Mouse (Mus musculus) hindbrain, embryonic 13.5 days (tissue): ENCODE data around the gene Nploc4. TPM values are rescaled to one million over a fixed set of nuclear protein-coding genes. Genes with fewer than 3 reads are reported as not detected.

Experiments used
- ATAC-seq: fragments of 200-750 bp; cut with Nextera tagmentation; 2 replicates; pipeline ENCODE4 v1.8.0; 2017; ENCODE audit warnings: moderate TSS enrichment; ENCODE audit not compliant: low FRiP score
- H3K27ac ChIP-seq: fragments of 300-500 bp; sonication (generic); 2 replicates; pipeline ENCODE4 v1.5.1; 2015; ENCODE audit warnings: inconsistent platforms, mild to moderate bottlenecking, moderate library complexity
- H3K27me3 ChIP-seq: fragments of 300-500 bp; sonication (generic); 2 replicates; pipeline ENCODE4 v1.6.1; 2015; ENCODE audit warnings: mild to moderate bottlenecking, inconsistent platforms
- H3K36me3 ChIP-seq: fragments of 300-500 bp; sonication (generic); 2 replicates; pipeline ENCODE4 v1.6.1; 2015; ENCODE audit warnings: mild to moderate bottlenecking, inconsistent platforms
- H3K4me1 ChIP-seq: fragments of 300-500 bp; sonication (generic); replicated peaks from 2 replicates; pipeline ENCODE4 v1.6.1; 2015; ENCODE audit warnings: inconsistent platforms
- H3K4me2 ChIP-seq: fragments of 300-500 bp; sonication (generic); 2 replicates; pipeline ENCODE4 v1.6.1; 2015; ENCODE audit warnings: inconsistent platforms, mild to moderate bottlenecking, moderate library complexity
- H3K4me3 ChIP-seq: fragments of 300-500 bp; sonication (generic); 2 replicates; pipeline ENCODE4 v1.5.1; 2015; ENCODE audit warnings: mild to moderate bottlenecking, inconsistent platforms
- H3K9ac ChIP-seq: fragments of 300-500 bp; sonication (generic); 2 replicates; pipeline ENCODE4 v1.6.1; 2015; ENCODE audit warnings: mild to moderate bottlenecking, inconsistent platforms
- H3K9me3 ChIP-seq: fragments of 300-500 bp; sonication (generic); 2 replicates; pipeline ENCODE4 v1.6.1; 2016; ENCODE audit warnings: inconsistent platforms
- WGBS: fragments of 180-500 bp; shearing (Covaris S2); methylation state at CpG from one replicate; pipeline ENCODE4 v1.1.7; 2015; 5-methylcytosine and 5-hydroxymethylcytosine counted together
- polyA plus RNA-seq: library from polyadenylated mRNA; unstranded; fragments of >200 nt; fragmentation: Nextera tagmentation; extraction: Ambion mirVana; gene quantifications from 2 replicates; pipeline ENCODE4 v1.2.1, GENCODE M21; 2015

The Nploc4 gene
- polyA plus RNA-seq, 1 experiment from 2014 or later = 32.5 TPM

DNA sequence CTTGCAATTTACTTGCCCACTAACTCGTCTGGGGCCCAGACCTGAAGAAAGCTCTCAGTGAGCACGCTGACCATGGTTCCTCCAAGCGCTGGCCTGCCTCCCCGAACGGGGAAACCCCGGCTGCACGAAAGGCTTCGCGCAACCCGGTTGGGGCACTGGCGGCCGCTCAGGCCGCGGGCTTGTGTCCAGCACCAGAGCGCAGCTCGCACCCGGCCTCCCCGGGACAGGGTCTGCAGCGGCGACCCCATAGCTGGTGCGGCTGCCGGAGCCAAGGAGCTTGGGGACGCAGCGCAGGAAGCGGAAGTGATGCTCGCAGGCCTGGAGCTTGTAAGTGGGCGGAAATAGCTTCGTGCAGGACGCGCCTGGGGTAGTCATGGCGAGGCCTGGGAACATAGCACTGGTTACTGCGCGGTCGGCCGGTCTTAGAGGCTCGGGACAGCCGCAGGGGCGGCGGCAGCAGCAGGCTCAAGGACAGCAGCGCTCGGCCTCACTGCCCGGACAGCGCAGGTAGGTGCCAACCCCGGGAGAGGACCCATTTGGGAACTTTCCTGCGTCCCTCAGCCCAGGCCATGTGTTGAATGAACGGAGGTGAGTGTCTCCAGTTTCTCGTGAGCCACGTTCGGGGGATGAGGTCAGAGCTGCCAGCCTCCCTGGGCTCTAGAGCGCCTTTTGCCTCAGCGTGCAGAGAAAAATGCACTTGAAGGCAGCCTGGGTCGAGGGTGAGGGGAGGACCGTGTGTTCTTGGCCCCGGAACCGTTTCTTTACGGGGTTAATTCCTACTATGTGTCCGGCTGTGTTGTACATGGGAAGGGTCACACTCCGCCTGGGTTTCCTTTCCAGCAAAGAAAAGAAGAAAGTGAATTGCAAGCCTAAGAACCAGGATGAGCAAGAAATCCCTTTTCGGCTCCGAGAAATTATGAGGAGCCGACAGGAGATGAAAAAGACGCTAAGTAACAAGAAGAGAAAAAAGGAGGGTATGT is 20.6 kb upstream of the Nploc4 start, which contains the start of the genes Oxld1 and Ccdc137:
TSS of gene Oxld1 (minus strand) at position 297 of the 980 bp plus-strand sequence.
TSS of gene Ccdc137 (plus strand) at position 344 of the 980 bp plus-strand sequence.
- H3K9me3 ChIP-seq = no peaks in the 10 kb centered on the region
- peaks cover 21% of the 10 kb centered on the region for H3K4me1 ChIP-seq
- H3K36me3 ChIP-seq = peaks cover 35% of the 10 kb centered on the region
- peak within 1 kb of the TSS; percentile 90 for H3K4me2 ChIP-seq
- H3K27me3 ChIP-seq = no peaks in the 10 kb centered on the region
- peak; percentile 87 for ATAC-seq
- H3K27ac ChIP-seq = peak within 1 kb of the TSS; percentile 87
- peak within 1 kb of the TSS; percentile 83 for H3K4me3 ChIP-seq
- peak within 1 kb of the TSS; percentile 96 for H3K9ac ChIP-seq
- WGBS = 5% methylated on average over 62 of the region's 62 CpGs

DNA sequence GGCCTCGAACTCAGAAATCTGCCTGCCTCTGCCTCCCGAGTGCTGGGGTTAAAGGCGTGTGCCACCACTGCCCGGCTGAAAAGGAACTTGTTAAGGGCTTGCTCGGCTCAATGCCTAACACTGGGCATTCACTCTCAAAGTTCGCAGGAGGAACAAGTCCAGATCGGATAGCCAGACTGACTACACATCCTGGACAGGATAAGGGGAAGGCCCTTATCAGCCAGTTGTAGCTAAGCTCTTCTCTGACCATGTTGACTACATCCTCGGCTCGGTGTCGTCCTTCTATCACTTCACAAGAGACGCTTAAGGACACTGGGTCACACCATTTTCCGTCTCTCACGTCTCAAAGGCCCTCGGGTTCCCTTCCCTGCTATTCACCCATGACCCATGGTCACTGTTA is 19.9 kb upstream of the Nploc4 start:
- H3K36me3 ChIP-seq = peaks cover 28% of the 10 kb centered on the region
- H3K9ac ChIP-seq = peak overlapping the region; percentile 96
- H3K4me1 ChIP-seq = peaks cover 21% of the 10 kb centered on the region
- H3K27ac ChIP-seq = peak overlapping the region; percentile 87
- no peaks in the 10 kb centered on the region for H3K27me3 ChIP-seq
- ATAC-seq = 0 out of 2 replicates have a peak, but pooled peaks have one; percentile 3
- peak overlapping the region; percentile 90 for H3K4me2 ChIP-seq
- H3K4me3 ChIP-seq = peak overlapping the region; percentile 83
- WGBS = 36% methylated on average over 14 of the region's 14 CpGs
- H3K9me3 ChIP-seq = no peaks in the 10 kb centered on the region

DNA sequence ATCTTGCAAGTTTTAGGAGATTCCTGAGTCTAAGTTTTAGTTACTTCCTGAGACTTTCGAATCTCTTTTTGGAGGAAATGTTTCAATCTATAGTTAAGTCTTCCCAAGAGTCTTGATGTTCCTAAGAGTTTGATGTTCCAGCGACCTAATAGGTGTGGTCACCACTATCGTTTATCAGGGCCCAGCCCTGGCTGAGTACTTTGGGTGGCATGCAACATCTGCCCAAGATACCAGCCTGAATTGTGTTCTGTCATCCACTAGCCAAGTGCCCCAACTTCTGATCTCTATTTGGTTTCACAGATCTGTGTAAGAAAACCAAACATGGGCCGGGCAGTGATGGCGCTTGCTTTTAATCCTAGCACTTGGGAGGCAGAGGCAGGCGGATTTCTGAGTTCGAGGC is 17.9 kb upstream of the Nploc4 start:
- ATAC-seq = no peak

DNA sequence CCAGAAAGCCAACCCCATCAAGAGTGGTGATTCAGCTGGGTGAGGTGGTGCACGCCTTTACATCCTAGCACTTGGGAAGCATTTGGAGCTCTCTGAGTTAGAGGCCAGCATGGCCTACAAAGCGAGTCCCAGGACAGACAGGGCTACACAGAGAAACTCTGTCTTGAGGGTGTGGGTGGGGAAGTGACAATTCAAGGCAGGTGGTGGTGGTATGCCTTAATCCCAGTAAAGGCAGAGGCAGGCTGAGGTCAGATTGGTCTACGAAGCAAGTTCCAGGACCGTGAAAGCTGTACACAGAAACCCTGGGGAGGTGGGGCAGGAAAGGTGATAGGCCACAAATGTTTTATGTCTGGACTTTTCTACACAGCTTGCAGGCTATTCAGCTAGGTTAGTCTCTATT is 17.5 kb upstream of the Nploc4 start:
- Histone ChIP-seq H3K27me3 (no peaks in the 10 kb centered on the region), H3K9ac (no peak overlapping the region), H3K4me3 (no peak overlapping the region), H3K36me3 (peaks cover 7% of the 10 kb centered on the region; the same call in 1 of the 2 replicates), H3K4me2 (no peak overlapping the region), H3K27ac (no peak overlapping the region), H3K9me3 (no peaks in the 10 kb centered on the region), H3K4me1 (peaks cover 21% of the 10 kb centered on the region)
- WGBS = 98% methylated on average over 4 of the region's 4 CpGs
- no peak for ATAC-seq

More for the DNA sequence above, 17.9 kb upstream of the Nploc4 start:
- 96% methylated on average over 7 of the region's 7 CpGs for WGBS
- Histone ChIP-seq H3K4me2 (no peak overlapping the region), H3K4me3 (no peak overlapping the region), H3K27ac (no peak overlapping the region), H3K9me3 (no peaks in the 10 kb centered on the region), H3K36me3 (peaks cover 9% of the 10 kb centered on the region; the same call in 1 of the 2 replicates), H3K4me1 (peaks cover 21% of the 10 kb centered on the region), H3K9ac (no peak overlapping the region), H3K27me3 (no peaks in the 10 kb centered on the region)

DNA sequence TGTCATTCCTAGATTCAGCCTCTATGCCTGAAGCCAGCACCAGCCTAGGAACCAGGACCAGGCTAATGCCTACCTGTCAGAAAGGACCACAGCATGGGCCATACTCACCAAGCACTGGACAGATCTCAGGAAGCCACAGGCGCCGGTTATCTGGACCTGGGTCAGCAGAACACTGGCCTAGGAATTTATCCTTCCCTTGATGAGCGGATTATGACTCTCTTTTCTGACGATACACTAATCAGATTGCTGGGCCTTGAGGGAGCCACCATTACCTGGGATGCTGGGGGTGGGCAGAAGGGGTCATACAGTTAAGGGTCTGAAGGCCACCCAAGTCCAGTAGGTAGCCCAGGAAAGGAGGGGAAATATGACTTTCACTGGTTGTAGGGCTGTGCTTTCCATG is 15.8 kb upstream of the Nploc4 start, which contains the start of gene Pde6g:
TSS of gene Pde6g (minus strand) at position 195 of the 400 bp plus-strand sequence.
- 87% methylated on average over 4 of the region's 4 CpGs for WGBS
- H3K27ac ChIP-seq = no peak within 1 kb of the TSS
- peaks cover 3% of the 10 kb centered on the region; the same call in 1 of the 2 replicates for H3K36me3 ChIP-seq
- peaks cover 10% of the 10 kb centered on the region for H3K4me1 ChIP-seq
- no peak within 1 kb of the TSS for H3K4me2 ChIP-seq
- no peak for ATAC-seq
- no peaks in the 10 kb centered on the region for H3K27me3 ChIP-seq
- H3K4me3 ChIP-seq = no peak within 1 kb of the TSS
- no peak within 1 kb of the TSS; the same call in 1 of the 2 replicates for H3K9ac ChIP-seq
- no peaks in the 10 kb centered on the region for H3K9me3 ChIP-seq

DNA sequence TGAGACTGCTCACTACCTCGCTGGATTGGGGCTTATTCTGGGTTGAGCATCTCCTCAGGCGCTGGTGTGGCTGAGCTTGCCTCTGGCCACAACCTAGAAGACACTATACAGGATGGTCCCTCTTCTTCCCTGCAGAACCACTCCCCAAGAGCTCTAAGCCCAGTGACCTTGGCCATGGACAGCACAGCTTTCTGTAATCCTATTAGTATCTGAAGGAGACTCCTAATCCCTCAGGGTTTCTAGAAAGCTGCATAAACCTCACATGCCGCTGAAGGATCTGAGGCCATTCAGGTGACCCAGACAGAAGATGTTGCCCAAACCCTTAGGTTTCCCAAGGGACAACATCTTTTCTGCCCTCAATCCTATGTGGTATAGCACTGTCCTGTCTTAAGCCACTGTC is 14.7 kb upstream of the Nploc4 start:
- no peaks in the 10 kb centered on the region for H3K9me3 ChIP-seq
- H3K27me3 ChIP-seq = no peaks in the 10 kb centered on the region
- peaks cover 7% of the 10 kb centered on the region for H3K4me1 ChIP-seq
- no peak for ATAC-seq
- H3K27ac ChIP-seq = no peak overlapping the region
- no peak overlapping the region for H3K4me2 ChIP-seq
- H3K4me3 ChIP-seq = no peak overlapping the region
- H3K9ac ChIP-seq = no peak overlapping the region
- peaks cover 3% of the 10 kb centered on the region; the same call in 1 of the 2 replicates for H3K36me3 ChIP-seq
- WGBS = 66% methylated on average over 3 of the region's 3 CpGs

DNA sequence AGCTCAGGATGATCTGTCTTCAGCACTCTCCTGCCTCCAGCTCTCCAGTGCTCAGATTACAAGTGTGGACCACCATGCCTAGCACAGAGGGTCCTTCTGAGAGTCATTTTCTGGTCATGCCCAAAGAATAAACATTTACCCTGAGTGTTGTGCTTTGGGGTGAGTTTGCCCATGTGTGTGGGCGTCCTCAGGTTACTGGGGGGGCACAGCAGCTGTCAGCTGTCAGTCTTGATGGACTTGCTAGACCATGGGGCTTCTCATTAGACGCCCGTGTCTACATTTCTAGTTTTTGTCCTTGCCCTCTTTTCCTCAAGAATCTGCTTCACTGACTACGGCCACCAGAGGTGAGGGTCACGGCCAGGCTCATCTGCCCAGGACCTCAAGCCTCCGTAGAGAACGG is 9.7 kb upstream of the Nploc4 start:
- H3K27ac ChIP-seq = no peak overlapping the region

DNA sequence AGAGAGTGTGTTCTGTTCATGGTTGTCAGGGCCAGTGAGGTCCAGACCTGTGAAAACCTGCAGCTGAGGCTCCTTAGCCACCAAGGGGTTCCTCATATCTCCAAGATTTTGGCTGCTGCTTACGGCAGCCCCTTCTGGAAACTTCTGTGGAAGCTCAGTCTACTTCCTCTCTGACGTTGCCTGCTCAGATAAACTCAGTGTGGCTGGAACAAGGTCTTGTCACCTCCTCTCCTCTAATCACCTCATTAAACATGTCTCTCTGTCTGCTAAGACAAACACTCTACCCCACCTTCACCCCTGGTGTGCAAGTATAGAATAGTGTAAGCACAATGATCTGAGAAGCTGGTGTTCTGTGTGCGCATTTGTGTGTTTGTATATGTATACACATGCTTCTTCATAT is 8.0 kb upstream of the Nploc4 start:
- 86% methylated on average over 3 of the region's 3 CpGs for WGBS
- ATAC-seq = no peak
- Histone ChIP-seq H3K4me1 (no peaks in the 10 kb centered on the region), H3K27ac (no peak overlapping the region), H3K9me3 (no peaks in the 10 kb centered on the region), H3K36me3 (no peaks in the 10 kb centered on the region), H3K4me3 (no peak overlapping the region), H3K4me2 (no peak overlapping the region), H3K9ac (no peak overlapping the region), H3K27me3 (no peaks in the 10 kb centered on the region)

More for the DNA sequence above, 9.7 kb upstream of the Nploc4 start:
- 80% methylated on average over 7 of the region's 7 CpGs for WGBS
- H3K9ac ChIP-seq = no peak overlapping the region
- H3K36me3 ChIP-seq = no peaks in the 10 kb centered on the region
- H3K4me2 ChIP-seq = no peak overlapping the region
- no peaks in the 10 kb centered on the region for H3K27me3 ChIP-seq
- no peaks in the 10 kb centered on the region for H3K9me3 ChIP-seq
- no peak overlapping the region for H3K4me3 ChIP-seq
- ATAC-seq = no peak
- H3K4me1 ChIP-seq = no peaks in the 10 kb centered on the region

DNA sequence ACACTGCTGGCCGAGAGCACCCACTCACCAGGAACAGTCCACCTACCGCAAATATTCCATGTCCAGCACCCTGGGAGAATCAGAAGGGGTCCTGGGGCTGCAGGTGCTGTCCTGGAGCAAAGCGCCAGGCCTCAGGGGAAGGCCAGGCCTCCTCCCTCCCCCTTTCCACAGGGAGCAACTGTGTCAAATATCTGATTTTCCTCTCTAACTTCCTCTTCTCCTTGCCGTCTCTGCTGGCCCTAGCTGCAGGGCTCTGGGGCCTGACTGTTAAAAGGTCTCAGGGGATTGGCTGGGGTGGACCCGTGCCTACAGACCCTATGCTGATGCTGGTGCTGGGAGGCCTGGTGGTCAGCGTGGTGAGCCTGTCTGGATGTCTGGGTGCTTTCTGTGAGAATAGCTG is 6.6 kb upstream of the Nploc4 start:
- no peak for ATAC-seq
- WGBS = 83% methylated on average over 6 of the region's 6 CpGs
- no peaks in the 10 kb centered on the region for H3K9me3 ChIP-seq

DNA sequence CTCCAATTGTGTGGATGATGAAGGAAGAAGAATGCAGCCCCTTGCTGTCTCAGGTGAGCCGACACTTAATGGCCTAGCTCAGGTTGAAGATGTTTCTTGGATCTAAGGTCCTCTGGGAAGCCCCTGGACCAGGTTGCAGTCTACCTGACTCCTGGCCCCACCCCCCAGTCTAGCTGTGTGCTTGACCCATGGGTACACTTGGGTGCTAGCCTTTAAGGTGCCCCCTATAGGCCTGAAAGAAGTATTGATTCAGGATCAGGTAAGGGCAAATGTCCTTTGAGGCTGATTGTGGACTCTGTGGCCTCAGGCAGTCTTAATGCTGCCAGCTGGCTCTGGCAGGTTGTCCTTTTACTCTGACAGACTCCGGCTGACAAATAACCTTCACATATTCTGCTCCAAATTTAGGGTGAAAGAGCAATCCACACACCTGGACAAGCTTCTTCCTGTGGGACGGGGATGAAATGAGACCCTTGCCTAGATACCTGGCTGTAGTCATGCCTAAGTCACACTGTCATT is 5.3 kb upstream of the Nploc4 start:
- Histone ChIP-seq H3K27ac (no peak overlapping the region), H3K9ac (no peak overlapping the region), H3K4me3 (no peak overlapping the region), H3K27me3 (no peaks in the 10 kb centered on the region), H3K36me3 (no peaks in the 10 kb centered on the region), H3K9me3 (no peaks in the 10 kb centered on the region), H3K4me1 (no peaks in the 10 kb centered on the region), H3K4me2 (no peak overlapping the region)
- no peak for ATAC-seq
- 90% methylated on average over 3 of the region's 3 CpGs for WGBS

More for the DNA sequence above, 6.6 kb upstream of the Nploc4 start:
- Histone ChIP-seq H3K36me3 (no peaks in the 10 kb centered on the region), H3K4me2 (no peak overlapping the region), H3K9ac (no peak overlapping the region), H3K4me1 (no peaks in the 10 kb centered on the region), H3K27ac (no peak overlapping the region), H3K27me3 (no peaks in the 10 kb centered on the region), H3K4me3 (no peak overlapping the region)

DNA sequence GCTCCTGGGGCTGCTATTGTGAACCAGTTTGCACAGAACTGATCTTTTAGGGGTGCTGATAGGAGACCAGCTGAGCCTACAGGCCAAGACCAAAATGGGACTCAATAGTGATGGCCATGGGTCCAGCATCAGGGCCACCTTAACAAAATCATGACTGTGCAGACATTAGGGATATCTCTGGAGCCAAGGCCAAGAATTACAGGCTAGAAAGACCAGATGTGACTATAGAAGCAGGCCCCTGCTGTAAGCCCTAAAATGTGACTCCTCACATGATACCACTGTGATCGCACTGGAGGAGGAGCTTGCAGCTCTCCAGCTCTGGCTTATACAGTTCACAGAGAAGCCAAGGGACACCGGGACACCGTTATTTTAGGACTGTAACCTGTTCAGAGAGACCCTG is 4.8 kb upstream of the Nploc4 start, which contains the start of gene Tspan10:
TSS of gene Tspan10 (plus strand) at position 301 of the 400 bp plus-strand sequence.
- no peaks in the 10 kb centered on the region for H3K9me3 ChIP-seq
- 94% methylated on average over 3 of the region's 3 CpGs for WGBS
- no peak for ATAC-seq

DNA sequence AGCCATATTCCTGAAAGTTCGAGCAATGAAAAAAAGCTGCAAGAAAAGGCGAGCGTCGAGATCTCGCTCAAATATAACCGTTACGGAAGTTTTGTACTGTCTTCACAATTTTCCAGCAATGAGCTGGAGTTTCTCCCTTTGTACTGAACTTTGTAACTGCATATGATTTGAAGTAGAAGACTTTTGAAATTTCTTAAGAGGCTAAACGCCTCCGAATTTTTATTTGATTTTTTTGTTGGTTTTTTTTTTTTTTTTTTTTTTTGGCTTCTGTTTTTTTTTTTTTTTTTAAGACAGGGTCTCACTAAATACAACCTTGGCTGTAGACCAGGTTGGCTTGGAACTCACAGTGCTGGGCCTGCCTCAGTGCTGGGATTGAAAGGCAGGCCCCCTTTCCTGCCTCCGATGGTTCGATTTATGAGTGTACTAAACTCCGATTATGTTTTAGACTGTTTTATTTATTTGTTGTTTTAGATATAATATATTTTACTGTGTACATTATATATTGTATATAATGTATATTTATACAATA is 413 bp upstream of the Nploc4 start:
- peak overlapping the region; percentile 91 for H3K4me2 ChIP-seq
- H3K4me3 ChIP-seq = peak overlapping the region; percentile 99
- WGBS = 30% methylated on average over 12 of the region's 12 CpGs
- no peak for ATAC-seq
- peaks cover 19% of the 10 kb centered on the region for H3K36me3 ChIP-seq
- peak overlapping the region; percentile 87; the same call in 1 of the 2 replicates for H3K27ac ChIP-seq
- no peaks in the 10 kb centered on the region for H3K27me3 ChIP-seq
- H3K4me1 ChIP-seq = peaks cover 14% of the 10 kb centered on the region
- peak overlapping the region; percentile 99 for H3K9ac ChIP-seq
- H3K9me3 ChIP-seq = no peaks in the 10 kb centered on the region

More for the DNA sequence above, 4.8 kb upstream of the Nploc4 start, which contains the start of gene Tspan10:
- H3K36me3 ChIP-seq = no peaks in the 10 kb centered on the region
- no peaks in the 10 kb centered on the region for H3K4me1 ChIP-seq
- H3K27me3 ChIP-seq = no peaks in the 10 kb centered on the region
- no peak within 1 kb of the TSS for H3K27ac ChIP-seq
- H3K4me2 ChIP-seq = no peak within 1 kb of the TSS
- no peak within 1 kb of the TSS for H3K9ac ChIP-seq
- no peak within 1 kb of the TSS for H3K4me3 ChIP-seq
